Mouse (Mus musculus) ovary, postnatal 36 days (tissue): ENCODE data around the gene Krtap31-1.
"Not testable (repeated sequence)": the region's sequence is repeated elsewhere in the genome, so short reads cannot be mapped to it uniquely, and the experiment has no call there.

ENCODE experiments used
- DNase-seq: peaks from one replicate; pipeline ENCODE4 v3.0.0; 2022; ENCODE audit warnings: low spot score, mixed read lengths

Gene Krtap31-1

DNA sequence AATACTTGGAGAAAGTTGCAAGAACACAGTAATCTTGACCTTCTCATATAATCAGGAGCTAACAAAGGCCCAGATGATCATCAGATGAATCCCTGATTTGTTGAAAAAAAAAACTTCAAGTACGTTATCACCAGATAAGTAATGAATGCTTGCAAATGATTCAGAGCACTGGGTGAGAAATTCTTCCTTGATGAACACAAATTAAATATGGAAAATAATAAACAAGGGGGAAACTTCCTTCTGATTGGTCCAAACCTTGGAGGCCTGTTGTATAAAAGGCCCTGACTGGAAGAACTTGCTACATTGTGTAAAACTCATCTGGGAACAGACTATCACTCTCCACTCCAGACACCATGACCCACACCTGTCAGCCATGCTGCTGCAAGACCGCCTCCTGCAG lies at the start of gene Krtap31-1:
TSS of gene Krtap31-1 (plus strand) at position 301 of the 400 bp plus-strand sequence.
- DNase-seq = no peak

DNA sequence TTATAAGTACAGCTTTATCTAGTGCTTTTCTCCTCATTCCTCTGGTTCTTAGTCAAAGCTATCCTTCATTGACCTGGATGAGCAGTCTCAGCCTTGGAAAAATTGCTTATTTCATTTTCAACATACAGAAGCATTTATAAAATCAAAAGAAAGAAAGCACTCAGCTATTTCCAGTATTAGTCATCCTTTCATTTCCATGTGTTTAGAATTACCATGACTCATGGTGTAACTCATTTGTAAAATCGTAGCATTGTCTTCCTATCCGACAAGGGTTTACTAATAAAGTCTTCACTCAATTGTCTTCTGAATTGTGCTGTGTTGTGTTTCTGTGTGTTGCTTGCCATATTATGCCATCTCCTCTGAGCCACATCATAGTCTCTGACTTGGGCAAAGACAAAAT lies 49.0 kb upstream of the Krtap31-1 start:
- no peak for DNase-seq

DNA sequence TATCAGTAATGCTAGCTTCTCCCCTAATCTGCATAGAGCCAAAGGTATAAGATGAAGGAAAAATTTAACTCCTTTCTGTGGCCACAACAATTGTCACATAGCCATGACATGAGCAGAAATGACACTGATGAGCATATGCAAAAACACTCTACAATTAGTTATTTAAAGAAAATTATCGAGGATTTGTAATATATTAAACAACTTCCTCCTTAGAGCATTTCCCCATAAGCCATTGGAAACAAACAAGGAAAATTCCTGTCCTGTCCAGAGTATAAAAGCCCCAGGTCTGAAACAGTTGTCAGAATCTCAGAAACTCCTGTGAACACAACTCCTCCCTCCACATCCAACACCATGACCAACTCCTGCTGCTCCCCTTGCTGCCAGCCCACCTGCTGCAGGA lies 43.5 kb upstream of the Krtap31-1 start, which contains the start of gene Gm11559:
TSS of gene Gm11559 (plus strand) at position 301 of the 400 bp plus-strand sequence.
- DNase-seq = not testable (repeated sequence)

DNA sequence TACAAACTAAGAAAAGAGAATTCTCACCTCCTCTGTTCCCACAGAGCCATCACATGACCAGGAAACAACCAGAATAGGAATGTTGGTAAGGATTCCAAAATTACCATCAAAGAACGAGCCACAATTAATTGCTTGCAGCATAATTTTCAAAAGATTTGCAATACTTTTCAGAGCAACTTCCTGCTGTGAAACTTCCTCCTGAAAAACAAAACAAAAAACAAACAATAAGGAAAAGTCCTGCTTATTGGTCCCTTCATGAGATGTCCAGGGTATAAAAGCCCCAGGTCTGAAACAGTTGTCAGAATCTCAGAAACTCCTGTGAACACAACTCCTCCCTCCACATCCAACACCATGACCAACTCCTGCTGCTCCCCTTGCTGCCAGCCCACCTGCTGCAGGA lies 34.6 kb upstream of the Krtap31-1 start, which contains the start of gene Krtap9-1:
TSS of gene Krtap9-1 (plus strand) at position 301 of the 400 bp plus-strand sequence.
- DNase-seq = not testable (repeated sequence)

DNA sequence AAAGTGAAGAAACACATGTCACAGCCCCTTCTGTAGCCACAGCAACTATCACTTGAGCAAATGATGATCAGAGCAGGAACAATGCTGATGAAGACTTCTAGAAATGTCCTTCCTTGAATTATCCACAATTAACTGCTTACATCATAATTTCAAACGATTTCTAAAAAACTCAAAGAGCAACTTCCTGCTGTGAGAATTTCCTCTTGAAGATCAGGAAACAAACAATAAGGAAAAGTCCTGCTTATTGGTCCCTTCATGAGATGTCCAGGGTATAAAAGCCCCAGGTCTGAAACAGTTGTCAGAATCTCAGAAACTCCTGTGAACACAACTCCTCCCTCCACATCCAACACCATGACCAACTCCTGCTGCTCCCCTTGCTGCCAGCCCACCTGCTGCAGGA lies 28.8 kb upstream of the Krtap31-1 start, which contains the start of gene Gm11567:
TSS of gene Gm11567 (plus strand) at position 301 of the 400 bp plus-strand sequence.
- not testable (repeated sequence) for DNase-seq

DNA sequence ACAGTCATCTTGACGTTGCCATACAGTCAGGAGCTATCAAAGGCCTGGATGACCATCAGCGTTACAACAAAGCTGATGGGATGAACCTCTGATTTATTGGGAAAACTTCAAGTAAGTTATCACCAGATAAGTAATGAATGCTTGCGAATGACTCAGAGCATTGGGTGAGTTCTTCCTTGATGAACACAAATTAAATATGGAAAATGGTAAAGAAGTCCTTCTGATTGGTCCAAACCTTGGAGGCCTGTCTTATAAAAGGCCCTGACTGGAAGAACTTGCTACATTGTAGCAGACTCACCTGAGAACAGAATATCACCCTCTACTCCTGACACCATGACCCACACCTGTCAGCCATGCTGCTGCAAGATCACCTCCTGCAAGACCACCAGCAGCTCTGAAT lies 6.7 kb downstream of the Krtap31-1 start, which contains the start of gene Gm11565:
TSS of gene Gm11565 (plus strand) at position 301 of the 400 bp plus-strand sequence.
- DNase-seq = no peak

DNA sequence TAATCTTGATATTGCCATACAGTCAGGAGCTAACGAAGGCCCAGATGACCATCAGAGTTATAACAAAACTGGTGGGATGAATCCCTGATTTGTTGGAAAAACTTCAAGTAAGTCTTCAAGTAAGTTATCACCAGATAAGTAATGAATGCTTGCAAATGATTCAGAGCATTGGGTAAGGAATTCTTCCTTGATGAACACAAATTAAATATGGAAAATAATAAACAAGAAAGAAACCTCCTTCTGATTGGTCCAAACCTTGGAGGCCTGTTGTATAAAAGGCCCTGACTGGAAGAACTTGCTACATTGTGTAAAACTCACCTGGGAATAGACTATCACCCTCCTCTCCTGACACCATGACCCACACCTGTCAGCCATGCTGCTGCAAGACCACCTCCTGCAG lies 28.3 kb downstream of the Krtap31-1 start, which contains the start of gene Krtap31-2:
TSS of gene Krtap31-2 (plus strand) at position 301 of the 400 bp plus-strand sequence.
- no peak for DNase-seq

DNA sequence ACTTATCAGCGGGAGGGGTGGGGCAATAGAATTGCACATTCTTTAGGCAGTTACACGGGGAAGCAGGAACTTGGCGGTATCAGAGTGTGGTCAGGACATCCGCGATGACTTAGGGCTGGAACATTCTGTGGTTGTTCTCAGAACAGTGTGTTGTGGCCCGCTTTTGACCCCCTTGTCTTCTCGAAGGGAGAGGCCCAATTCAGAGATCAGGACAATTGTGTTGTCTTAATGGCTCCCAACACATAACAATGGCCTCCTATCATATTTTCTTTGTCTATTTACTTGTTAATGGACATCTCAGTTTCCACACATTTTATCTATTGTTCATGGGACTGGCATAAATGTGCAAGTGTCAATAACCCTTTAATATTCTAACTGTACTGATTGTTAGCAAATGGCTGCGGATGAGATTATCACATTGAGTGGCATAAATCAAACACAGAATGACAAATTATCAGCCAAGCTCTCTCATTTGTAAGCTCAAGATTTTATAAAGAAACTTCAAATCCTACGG lies 30.1 kb downstream of the Krtap31-1 start:
- no peak for DNase-seq

DNA sequence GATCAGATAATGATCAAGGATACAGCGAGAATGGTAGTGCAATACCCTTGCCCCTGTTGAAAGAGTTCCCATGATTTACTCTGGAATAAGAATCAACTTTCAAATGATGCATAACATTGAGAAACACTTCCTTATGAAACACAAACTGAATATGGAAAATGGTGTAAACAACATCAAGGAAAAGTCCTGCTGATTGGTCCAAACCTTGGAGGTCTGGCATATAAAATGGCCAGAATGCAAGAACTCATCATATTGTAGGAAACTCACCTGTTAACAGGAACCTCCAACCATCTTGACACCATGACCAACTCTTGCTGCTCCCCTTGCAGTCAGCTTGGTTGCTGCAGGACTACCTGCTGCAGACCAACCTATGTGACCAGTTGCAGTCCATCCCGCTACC lies 40.5 kb downstream of the Krtap31-1 start, which contains the start of gene Krtap9-5:
TSS of gene Krtap9-5 (plus strand) at position 301 of the 400 bp plus-strand sequence.
- no peak for DNase-seq
